Mouse (Mus musculus) kidney, adult 2 months (tissue): ENCODE results near the gene Tpcn2.

Experiments
- CTCF ChIP-seq: fragments of 200-500 bp; conservative IDR thresholded peaks from 2 replicates; pipeline ENCODE4 v1.5.1; 2011; ENCODE audit warnings: low read depth, mild to moderate bottlenecking, control low read depth, low read length, moderate library complexity, mixed read lengths; ENCODE audit not compliant: insufficient read depth, insufficient read length
- POLR2A ChIP-seq: fragments of 200-500 bp; IDR thresholded peaks from one replicate; pipeline ENCODE4 v1.6.1; 2011; ENCODE audit warnings: low read depth, low read length, control low read depth

DNA sequence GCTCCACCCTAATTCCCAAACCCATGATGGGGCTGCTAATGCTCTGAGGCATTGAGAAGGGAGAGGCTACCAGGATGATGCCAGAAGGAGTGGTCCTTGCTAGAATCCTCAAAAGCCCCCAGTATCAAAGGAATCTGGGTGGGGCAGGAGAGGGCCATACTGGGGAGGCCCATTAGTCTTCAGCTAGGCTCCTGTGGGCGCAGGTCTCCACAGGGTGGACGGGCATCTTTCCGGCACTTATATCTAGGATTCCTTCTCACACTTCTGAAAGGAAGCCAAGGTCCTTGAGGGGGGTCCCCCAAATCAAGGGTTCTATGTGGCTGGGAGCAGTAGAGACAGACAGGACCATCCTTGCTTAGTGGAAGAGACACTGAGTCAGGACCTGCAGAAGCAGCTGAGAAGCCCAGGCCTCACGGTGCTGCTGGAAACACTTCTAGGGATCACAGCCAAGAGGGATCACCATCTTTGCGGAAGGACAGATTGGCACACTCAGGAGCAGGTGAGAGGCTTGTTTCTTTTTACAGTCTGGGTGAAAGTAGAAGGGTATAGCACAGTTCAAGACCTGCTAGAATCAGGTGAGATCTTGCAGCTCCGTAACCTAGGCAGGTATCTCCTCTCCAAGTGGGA, 31.1 kb upstream of the Tpcn2 start, which contains the start of gene Mrgprd:
- TF ChIP-seq POLR2A (no peak), CTCF (no peak)
